Mouse (Mus musculus) stomach, embryonic 16.5 days (tissue): ENCODE data around the gene Cd164l2. TPM values are rescaled to one million over a fixed set of nuclear protein-coding genes. Genes with fewer than 3 reads are reported as not detected.

ENCODE experiments used
- ATAC-seq: fragments of 200-750 bp; cut with Nextera tagmentation; 2 replicates; pipeline ENCODE4 v1.8.0; 2017; ENCODE audit warnings: moderate number of reproducible peaks, moderate TSS enrichment; ENCODE audit not compliant: insufficient read depth, low FRiP score
- H3K27ac ChIP-seq: fragments of 300-500 bp; sonication (generic); 2 replicates; pipeline ENCODE4 v1.5.1; 2014; ENCODE audit warnings: low read length
- H3K27me3 ChIP-seq: fragments of 300-500 bp; sonication (generic); 2 replicates; pipeline ENCODE4 v1.6.1; 2014; ENCODE audit warnings: low read length, control low read depth, mixed read lengths; ENCODE audit not compliant: control insufficient read depth, insufficient read depth
- H3K36me3 ChIP-seq: fragments of 300-500 bp; sonication (generic); 2 replicates; pipeline ENCODE4 v1.6.1; 2014; ENCODE audit warnings: low read length; ENCODE audit not compliant: control insufficient read depth, insufficient read depth
- H3K4me1 ChIP-seq: fragments of 300-500 bp; sonication (generic); 2 replicates; pipeline ENCODE4 v1.6.1; 2014; ENCODE audit warnings: low read length, control low read depth, mixed read lengths; ENCODE audit not compliant: control insufficient read depth, insufficient read depth
- H3K4me2 ChIP-seq: fragments of 300-500 bp; sonication (generic); 2 replicates; pipeline ENCODE4 v1.6.1; 2014; ENCODE audit warnings: low read depth, low read length, mixed read lengths
- H3K4me3 ChIP-seq: fragments of 300-500 bp; sonication (generic); replicated peaks from 2 replicates; pipeline ENCODE4 v1.5.1; 2014; ENCODE audit warnings: mild to moderate bottlenecking, low read length
- H3K9ac ChIP-seq: fragments of 300-500 bp; sonication (generic); 2 replicates; pipeline ENCODE4 v1.6.1; 2014; ENCODE audit warnings: low read length
- H3K9me3 ChIP-seq: fragments of 300-500 bp; sonication (generic); replicated peaks from 2 replicates; pipeline ENCODE4 v1.6.1; 2016; ENCODE audit warnings: low read length, control low read depth; ENCODE audit not compliant: control insufficient read depth
- WGBS: fragments of 180-500 bp; shearing (Covaris S2); extraction: QIAGEN DNeasy Blood & Tissue Kit; methylation state at CpG from one replicate; pipeline ENCODE4 v1.1.7; 2014; 5-methylcytosine and 5-hydroxymethylcytosine counted together
- polyA plus RNA-seq: library from polyadenylated mRNA; unstranded; fragments of >200 nt; fragmentation: Nextera tagmentation; extraction: Ambion mirVana; gene quantifications from 2 replicates; pipeline ENCODE4 v1.2.1, GENCODE M21; 2015

The Cd164l2 gene
- polyA plus RNA-seq, 1 experiment from 2014 or later = 9.2 TPM

DNA sequence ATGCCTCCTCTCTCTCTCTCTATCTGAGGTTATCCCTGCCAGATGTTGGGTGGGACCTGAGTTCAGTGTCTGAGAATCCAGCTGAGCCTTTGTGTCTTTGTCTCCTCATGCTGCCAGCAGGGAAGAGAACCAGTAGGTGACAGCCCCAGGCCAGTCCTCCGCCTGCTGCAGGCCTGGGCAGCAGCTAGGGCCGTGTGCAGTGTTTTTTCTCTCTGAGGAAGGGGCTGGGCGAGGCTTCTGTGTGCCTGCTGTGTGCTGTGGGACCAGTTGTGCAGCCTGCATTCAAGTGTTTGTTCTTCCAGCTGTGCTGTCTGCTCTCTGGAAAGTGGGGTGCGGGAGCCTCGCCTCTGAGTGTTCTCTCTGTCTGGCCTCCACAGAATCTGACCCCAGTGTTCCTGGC is 11.9 kb downstream of the Cd164l2 start:
- Histone ChIP-seq H3K9me3 (no peaks in the 10 kb centered on the region), H3K4me1 (peaks cover 12% of the 10 kb centered on the region), H3K4me2 (no peak overlapping the region), H3K27me3 (no peaks in the 10 kb centered on the region), H3K36me3 (no peaks in the 10 kb centered on the region), H3K9ac (peak overlapping the region; percentile 48), H3K4me3 (no peak overlapping the region), H3K27ac (peak overlapping the region; percentile 78; the same call in 1 of the 2 replicates)
- 38% methylated on average over 5 of the region's 5 CpGs for WGBS
- ATAC-seq = peak; percentile 70; the same call in 1 of the 2 replicates

- no peaks in the 10 kb centered on the region for H3K36me3 ChIP-seq
- no peak for ATAC-seq
- no peak overlapping the region for H3K27ac ChIP-seq
- H3K4me2 ChIP-seq = no peak overlapping the region
- WGBS = 67% methylated on average over 10 of the region's 10 CpGs
- peaks cover 8% of the 10 kb centered on the region for H3K4me1 ChIP-seq
- H3K9me3 ChIP-seq = no peaks in the 10 kb centered on the region
- no peak overlapping the region for H3K9ac ChIP-seq
- no peaks in the 10 kb centered on the region for H3K27me3 ChIP-seq
- H3K4me3 ChIP-seq = no peak overlapping the region
These were observed 14.1 kb downstream of the Cd164l2 start for GRCm38 (mm10) chr4:133226073-133226472.

GRCm38 (mm10) chr4:133227636-133228035 is 15.7 kb downstream of the Cd164l2 start:
- Histone ChIP-seq H3K9ac (no peak overlapping the region), H3K4me2 (no peak overlapping the region), H3K27ac (no peak overlapping the region), H3K4me3 (no peak overlapping the region), H3K27me3 (no peaks in the 10 kb centered on the region), H3K4me1 (peaks cover 8% of the 10 kb centered on the region), H3K9me3 (no peaks in the 10 kb centered on the region), H3K36me3 (no peaks in the 10 kb centered on the region)
- ATAC-seq = no peak
- 66% methylated on average over 8 of the region's 8 CpGs for WGBS

DNA sequence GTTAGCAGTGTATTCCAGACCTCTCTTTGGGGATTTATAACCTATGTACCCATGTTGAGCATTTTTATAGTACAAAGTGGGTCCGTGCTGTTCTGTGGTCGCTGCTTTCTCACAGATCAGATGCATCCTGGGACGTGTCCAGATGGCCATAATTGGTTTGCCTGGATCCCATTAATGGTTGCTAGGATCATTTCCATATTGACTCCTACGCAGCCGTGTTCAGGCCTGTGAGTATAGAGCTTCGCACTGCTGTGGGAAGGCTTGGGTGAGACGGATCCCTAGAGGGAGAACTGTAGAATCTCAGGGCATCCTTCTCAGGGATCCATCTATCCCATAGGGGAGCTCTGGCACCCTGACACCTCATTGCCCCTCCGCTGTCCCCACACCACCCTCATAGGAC is 17.7 kb downstream of the Cd164l2 start:
- Histone ChIP-seq H3K9me3 (no peaks in the 10 kb centered on the region), H3K4me1 (no peaks in the 10 kb centered on the region), H3K27ac (no peak overlapping the region), H3K27me3 (no peaks in the 10 kb centered on the region), H3K9ac (no peak overlapping the region), H3K36me3 (no peaks in the 10 kb centered on the region), H3K4me3 (no peak overlapping the region), H3K4me2 (no peak overlapping the region)
- WGBS = 79% methylated on average over 8 of the region's 8 CpGs
- no peak for ATAC-seq

DNA sequence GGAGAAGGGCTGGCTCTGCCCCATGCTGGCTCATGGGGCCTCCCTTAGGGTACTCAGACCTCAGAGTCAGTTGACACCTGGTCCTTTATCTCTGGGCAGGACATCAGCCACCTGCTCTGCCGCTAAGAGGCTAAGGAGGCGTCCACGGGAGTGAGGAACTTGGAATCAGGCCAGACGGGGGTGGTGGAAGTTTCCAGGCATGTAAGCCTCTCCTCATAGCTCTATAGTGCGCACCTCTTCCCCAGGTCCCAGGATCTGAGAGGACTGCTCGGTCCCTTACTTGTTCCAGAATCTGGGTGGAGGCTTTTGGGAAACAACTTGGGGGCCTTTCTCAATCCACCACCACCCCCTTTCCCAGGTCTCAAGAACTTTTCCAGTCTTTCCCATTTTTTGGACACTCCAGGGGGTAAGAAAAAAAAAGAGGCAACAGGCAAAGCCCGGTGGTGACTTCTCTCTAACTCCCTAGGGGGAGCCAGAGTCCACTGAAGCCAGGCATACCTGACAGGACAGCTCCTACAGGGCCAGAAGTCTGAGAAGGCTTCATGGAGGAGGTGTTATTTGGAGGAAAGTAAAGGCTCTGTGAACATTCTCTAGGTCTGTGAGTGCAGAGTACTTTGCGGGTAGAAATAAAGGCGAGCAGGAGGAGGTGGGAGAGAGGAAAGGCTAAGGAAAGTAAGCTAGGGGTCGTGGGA is 21.5 kb downstream of the Cd164l2 start:
- no peak overlapping the region for H3K4me2 ChIP-seq
- 30% methylated on average over 10 of the region's 10 CpGs for WGBS
- ATAC-seq = no peak
- H3K4me1 ChIP-seq = no peaks in the 10 kb centered on the region
- H3K9me3 ChIP-seq = no peaks in the 10 kb centered on the region
- no peak overlapping the region for H3K4me3 ChIP-seq
- H3K27me3 ChIP-seq = peaks cover 3% of the 10 kb centered on the region
- no peak overlapping the region for H3K9ac ChIP-seq
- no peaks in the 10 kb centered on the region for H3K36me3 ChIP-seq
- no peak overlapping the region for H3K27ac ChIP-seq

DNA sequence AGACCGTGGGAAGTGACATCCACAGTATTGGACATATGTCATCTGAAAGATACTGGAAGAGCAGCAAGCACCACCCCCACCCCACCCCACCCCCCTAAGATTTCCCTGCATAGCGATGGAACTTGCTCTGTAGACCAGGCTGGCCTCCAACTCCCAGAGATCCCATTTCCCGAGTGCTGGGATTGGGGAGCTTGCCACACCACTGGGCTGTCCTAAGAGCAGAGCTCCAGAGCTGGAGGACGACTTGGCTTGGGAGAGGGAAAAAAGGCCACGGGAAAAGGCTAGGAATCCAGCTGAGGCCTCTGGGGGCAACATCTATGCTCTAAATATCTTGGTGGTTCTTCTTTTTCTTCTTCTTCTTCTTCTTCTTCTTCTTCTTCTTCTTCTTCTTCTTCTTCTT is 22.8 kb downstream of the Cd164l2 start:
- Histone ChIP-seq H3K36me3 (no peaks in the 10 kb centered on the region), H3K27ac (no peak overlapping the region), H3K4me3 (no peak overlapping the region), H3K9me3 (no peaks in the 10 kb centered on the region), H3K4me1 (no peaks in the 10 kb centered on the region), H3K9ac (no peak overlapping the region), H3K27me3 (peaks cover 3% of the 10 kb centered on the region), H3K4me2 (no peak overlapping the region)
- no peak for ATAC-seq
- 57% methylated on average over 5 of the region's 5 CpGs for WGBS

DNA sequence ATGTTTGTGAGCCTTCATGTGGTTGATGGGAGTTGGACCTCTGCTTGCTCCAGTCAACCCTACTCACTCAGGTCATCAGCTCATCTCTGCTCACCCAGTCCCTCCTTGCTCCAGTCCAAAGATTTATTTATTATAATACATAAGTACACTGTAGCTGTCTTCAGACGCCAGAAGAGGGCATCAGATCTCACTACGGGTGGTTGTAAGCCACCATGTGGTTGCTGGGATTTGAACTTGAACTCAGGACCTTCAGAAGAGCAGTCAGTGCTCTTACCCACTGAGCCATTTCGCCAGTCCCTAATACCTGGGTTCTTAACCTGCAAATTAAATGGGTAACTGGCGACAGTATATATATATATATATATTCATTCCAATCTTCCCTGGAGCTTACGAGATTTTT is 23.5 kb downstream of the Cd164l2 start:
- no peaks in the 10 kb centered on the region for H3K36me3 ChIP-seq
- ATAC-seq = no peak

DNA sequence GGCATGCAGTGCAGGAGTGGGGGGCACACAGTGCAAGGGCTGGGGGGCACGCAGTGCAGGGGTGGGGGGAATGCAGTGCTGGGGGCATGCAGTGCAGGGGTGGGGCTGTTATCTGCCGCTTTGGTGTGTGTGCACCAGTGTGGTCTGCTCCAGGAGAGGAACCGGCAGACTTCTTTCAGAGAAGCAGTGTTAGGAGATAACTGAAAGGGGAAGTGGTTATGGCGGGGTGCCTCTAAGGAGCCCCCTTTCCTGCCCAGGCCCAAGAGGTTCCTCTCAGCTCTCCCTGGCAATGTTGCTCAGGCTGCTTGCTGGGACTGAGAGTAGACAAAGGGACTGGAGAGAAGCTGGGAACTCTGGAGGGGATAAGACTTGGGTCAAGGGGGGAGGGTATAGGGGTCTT is 26.0 kb downstream of the Cd164l2 start:
- Histone ChIP-seq H3K27ac (no peak overlapping the region), H3K36me3 (no peaks in the 10 kb centered on the region), H3K4me2 (no peak overlapping the region), H3K27me3 (peaks cover 3% of the 10 kb centered on the region), H3K4me1 (peaks cover 11% of the 10 kb centered on the region; the same call in 1 of the 2 replicates), H3K9ac (no peak overlapping the region), H3K4me3 (no peak overlapping the region), H3K9me3 (no peaks in the 10 kb centered on the region)
- 62% methylated on average over 4 of the region's 4 CpGs for WGBS
- ATAC-seq = no peak

More for the DNA sequence above, 23.5 kb downstream of the Cd164l2 start:
- Histone ChIP-seq H3K4me1 (peaks cover 2% of the 10 kb centered on the region; the same call in 1 of the 2 replicates), H3K4me2 (no peak overlapping the region), H3K4me3 (no peak overlapping the region), H3K9me3 (no peaks in the 10 kb centered on the region), H3K27me3 (peaks cover 3% of the 10 kb centered on the region), H3K27ac (no peak overlapping the region), H3K9ac (no peak overlapping the region)
- WGBS = 76% methylated on average over 5 of the region's 5 CpGs

DNA sequence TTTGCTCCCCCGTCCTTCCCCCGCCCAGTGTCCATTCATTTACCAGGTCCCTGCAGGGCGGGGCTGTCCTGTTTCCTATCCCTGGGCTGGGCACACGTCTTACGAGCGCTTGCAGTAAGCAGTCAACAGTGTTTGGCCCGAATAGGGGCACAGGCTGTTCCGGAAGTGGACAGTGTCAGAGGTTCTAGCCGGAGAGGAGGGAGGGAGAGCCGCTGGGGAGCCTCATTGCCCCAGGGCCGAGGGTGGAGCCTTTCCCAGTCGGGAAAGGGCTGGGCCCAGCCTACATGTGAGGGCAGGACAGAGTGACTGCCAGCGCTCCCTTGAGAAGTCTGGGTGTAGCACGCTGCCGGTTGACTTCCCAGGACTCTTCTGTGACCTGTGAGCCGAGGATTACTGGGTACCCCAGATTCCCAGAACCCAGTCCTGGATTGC is 28.6 kb downstream of the Cd164l2 start, which contains the start of gene Map3k6:
Gene Map3k6 (plus strand): TSS at position 329 of the 432 bp plus-strand sequence.
- no peaks in the 10 kb centered on the region for H3K9me3 ChIP-seq
- peak; percentile 74 for ATAC-seq
- H3K4me3 ChIP-seq = peak within 1 kb of the TSS; percentile 71
- WGBS = 8% methylated on average over 16 of the region's 16 CpGs
- peaks cover 11% of the 10 kb centered on the region; the same call in 1 of the 2 replicates for H3K4me1 ChIP-seq
- peak within 1 kb of the TSS; percentile 96 for H3K4me2 ChIP-seq
- H3K27ac ChIP-seq = peak within 1 kb of the TSS; percentile 78
- peak within 1 kb of the TSS; percentile 84 for H3K9ac ChIP-seq
- H3K27me3 ChIP-seq = peaks cover 3% of the 10 kb centered on the region
- H3K36me3 ChIP-seq = no peaks in the 10 kb centered on the region
